Mouse (Mus musculus) neural tube, embryonic 12.5 days (tissue): ENCODE data around the gene Chrna3. TPM values are rescaled to one million over a fixed set of nuclear protein-coding genes. Genes with fewer than 3 reads are reported as not detected.

Experiments used
- ATAC-seq: fragments of 200-750 bp; cut with Nextera tagmentation; 2 replicates; pipeline ENCODE4 v1.8.0; 2017; ENCODE audit warnings: low read depth, mild to moderate bottlenecking, moderate TSS enrichment, moderate library complexity; ENCODE audit not compliant: low FRiP score
- H3K27ac ChIP-seq: fragments of 300-500 bp; sonication (generic); 2 replicates; pipeline ENCODE4 v1.5.1; 2016
- H3K27me3 ChIP-seq: fragments of 300-500 bp; sonication (generic); replicated peaks from 2 replicates; pipeline ENCODE4 v1.6.1; 2016; ENCODE audit warnings: mild to moderate bottlenecking
- H3K36me3 ChIP-seq: fragments of 300-500 bp; sonication (generic); 2 replicates; pipeline ENCODE4 v1.6.1; 2016; ENCODE audit warnings: mild to moderate bottlenecking
- H3K4me1 ChIP-seq: fragments of 300-500 bp; sonication (generic); 2 replicates; pipeline ENCODE4 v1.6.1; 2016
- H3K4me2 ChIP-seq: fragments of 300-500 bp; sonication (generic); replicated peaks from 2 replicates; pipeline ENCODE4 v1.6.1; 2016; ENCODE audit warnings: mild to moderate bottlenecking
- H3K4me3 ChIP-seq: fragments of 300-500 bp; sonication (generic); 2 replicates; pipeline ENCODE4 v1.5.1; 2016
- H3K9ac ChIP-seq: fragments of 300-500 bp; sonication (generic); 2 replicates; pipeline ENCODE4 v1.6.1; 2016; ENCODE audit warnings: mild to moderate bottlenecking
- H3K9me3 ChIP-seq: fragments of 300-500 bp; sonication (generic); 2 replicates; pipeline ENCODE4 v1.6.1; 2016; ENCODE audit warnings: mild to moderate bottlenecking
- WGBS: fragments of 180-500 bp; shearing (Covaris S2); methylation state at CpG from one replicate; pipeline ENCODE4 v1.1.7; 2016; 5-methylcytosine and 5-hydroxymethylcytosine counted together
- polyA plus RNA-seq: library from polyadenylated mRNA; unstranded; fragments of >200 nt; fragmentation: Nextera tagmentation; extraction: Ambion mirVana; gene quantifications from 2 replicates; pipeline ENCODE4 v1.2.1, GENCODE M21; 2016

The Chrna3 gene
- polyA plus RNA-seq, result 29.9 and 30.7 TPM in 2 replicates

DNA sequence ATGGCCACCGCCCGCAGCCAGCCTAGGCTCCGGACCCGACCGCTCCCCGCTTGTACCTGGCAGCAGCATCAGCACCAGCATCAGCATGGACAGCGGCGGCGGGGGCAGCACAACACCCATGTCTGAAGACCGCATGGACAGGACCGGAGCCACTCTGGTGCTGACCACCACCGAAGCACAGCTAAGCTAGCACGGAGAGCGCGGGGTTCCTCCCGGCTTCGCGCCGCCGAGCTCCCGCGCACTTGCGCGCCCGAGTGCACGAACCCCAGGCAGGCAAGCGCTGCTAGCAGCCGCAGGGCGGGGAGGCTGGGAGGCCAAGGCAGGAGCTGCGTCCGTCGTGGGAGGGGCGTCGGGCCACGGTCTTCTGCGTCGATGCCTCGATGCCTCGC, at the start of gene Chrna3:
Gene Chrna3, minus strand, starts transcription at position 288 of the 389 bp plus-strand sequence.
- H3K27me3 ChIP-seq, result peaks cover 29% of the 10 kb centered on the region
- 1% methylated on average over 39 of the region's 39 CpGs for WGBS
- ATAC-seq, result peak; percentile 64

DNA sequence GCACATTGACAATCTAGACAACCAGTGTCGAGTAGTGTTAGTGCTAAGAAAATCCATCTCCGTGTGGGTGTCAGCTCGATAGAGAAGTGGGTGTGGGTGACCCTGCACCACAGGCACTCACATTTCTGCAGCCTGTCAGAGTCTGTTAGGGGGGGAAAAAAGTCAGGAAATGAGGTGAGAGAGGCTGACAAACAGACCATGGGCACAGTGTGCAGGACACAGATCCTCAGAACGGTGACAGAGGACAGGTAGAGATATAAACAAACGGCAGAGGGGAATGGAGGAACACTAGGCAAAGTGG, 41.6 kb upstream of the Chrna3 start:
- no peaks in the 10 kb centered on the region for H3K9me3 ChIP-seq
- 64% methylated on average over 5 of the region's 5 CpGs for WGBS
- H3K4me2 ChIP-seq, result no peak overlapping the region
- ATAC-seq, result no peak
- H3K9ac ChIP-seq, result no peak overlapping the region
- H3K27me3 ChIP-seq, result no peaks in the 10 kb centered on the region
- H3K4me3 ChIP-seq, result no peak overlapping the region
- H3K36me3 ChIP-seq, result no peaks in the 10 kb centered on the region
- 0 out of 2 replicates have a peak overlapping the region, but pooled peaks have one; percentile 10 for H3K27ac ChIP-seq
- H3K4me1 ChIP-seq, result peaks cover 11% of the 10 kb centered on the region

More for the DNA sequence above, at the start of gene Chrna3:
- Histone ChIP-seq H3K4me1 (no peaks in the 10 kb centered on the region; the same call in 1 of the 2 replicates), H3K4me2 (peak within 1 kb of the TSS; percentile 72), H3K9me3 (no peaks in the 10 kb centered on the region), H3K27ac (peak within 1 kb of the TSS; percentile 15; the same call in 1 of the 2 replicates), H3K4me3 (peak within 1 kb of the TSS; percentile 54), H3K9ac (peak within 1 kb of the TSS; percentile 70), H3K36me3 (no peaks in the 10 kb centered on the region)

DNA sequence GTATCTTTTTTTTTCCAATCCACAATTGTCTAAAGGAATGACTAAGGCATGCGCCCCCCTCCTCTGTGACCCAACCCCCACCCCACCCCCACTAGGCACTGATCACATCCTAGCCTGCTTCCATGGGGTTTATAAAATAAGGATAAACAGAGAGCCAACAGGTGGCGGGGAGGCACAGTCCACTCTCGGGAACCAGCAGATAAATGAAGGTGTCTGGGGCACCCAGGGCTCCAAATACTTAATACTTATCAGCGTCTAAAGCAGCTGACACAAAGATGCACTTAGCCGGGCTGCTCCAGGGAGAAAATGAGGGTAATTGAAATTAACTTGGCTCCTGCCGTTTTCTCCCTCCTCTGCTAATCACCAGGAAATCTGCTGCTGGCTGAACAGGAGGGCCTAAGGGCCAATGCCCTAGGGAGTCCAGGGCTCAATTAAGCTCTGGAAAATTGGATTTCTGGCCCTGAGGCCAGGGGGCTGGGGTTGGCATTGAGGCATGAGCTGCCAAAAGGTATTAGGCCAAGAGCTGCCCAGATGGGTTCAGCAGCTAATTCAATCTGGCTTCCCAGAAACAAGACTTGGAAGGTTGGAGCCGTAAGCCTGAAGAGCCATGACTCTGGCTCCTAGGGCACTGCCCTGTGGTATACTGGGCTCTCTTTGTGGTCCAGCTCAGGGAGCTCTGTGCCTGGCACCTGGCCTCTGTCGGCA, 41.0 kb upstream of the Chrna3 start:
- H3K27me3 ChIP-seq, result no peaks in the 10 kb centered on the region
- no peaks in the 10 kb centered on the region for H3K36me3 ChIP-seq
- 0 out of 2 replicates have a peak overlapping the region, but pooled peaks have one; percentile 10 for H3K27ac ChIP-seq
- 30% methylated on average over 8 of the region's 8 CpGs for WGBS
- H3K9ac ChIP-seq, result no peak overlapping the region
- peaks cover 11% of the 10 kb centered on the region for H3K4me1 ChIP-seq
- peak; percentile 74; the same call in 1 of the 2 replicates for ATAC-seq
- H3K4me3 ChIP-seq, result no peak overlapping the region
- H3K4me2 ChIP-seq, result no peak overlapping the region
- H3K9me3 ChIP-seq, result no peaks in the 10 kb centered on the region

DNA sequence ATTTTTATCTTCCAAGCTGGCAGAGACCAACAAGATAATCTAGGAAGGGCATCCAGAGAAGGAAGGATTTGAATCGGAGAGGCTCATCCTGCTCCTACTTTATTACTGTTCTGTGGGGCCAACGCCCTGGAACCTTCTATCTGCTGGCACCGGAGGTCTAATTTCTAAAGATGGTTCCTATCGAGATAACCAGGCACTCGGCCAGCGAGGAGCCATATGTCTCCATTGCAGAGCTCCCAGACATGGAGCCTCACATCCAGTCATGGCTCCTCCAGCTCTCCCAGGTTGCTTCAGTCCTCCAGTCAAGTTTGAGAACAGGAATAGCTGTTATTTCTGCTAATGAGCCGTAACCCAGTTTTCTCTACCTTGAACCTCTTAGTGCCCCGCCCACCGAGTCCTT, 38.9 kb upstream of the Chrna3 start:
- Histone ChIP-seq H3K4me1 (peaks cover 11% of the 10 kb centered on the region), H3K27ac (no peak overlapping the region), H3K36me3 (no peaks in the 10 kb centered on the region), H3K9me3 (no peaks in the 10 kb centered on the region), H3K27me3 (no peaks in the 10 kb centered on the region), H3K4me3 (no peak overlapping the region), H3K9ac (no peak overlapping the region), H3K4me2 (no peak overlapping the region)
- no peak for ATAC-seq
- 91% methylated on average over 9 of the region's 9 CpGs for WGBS

DNA sequence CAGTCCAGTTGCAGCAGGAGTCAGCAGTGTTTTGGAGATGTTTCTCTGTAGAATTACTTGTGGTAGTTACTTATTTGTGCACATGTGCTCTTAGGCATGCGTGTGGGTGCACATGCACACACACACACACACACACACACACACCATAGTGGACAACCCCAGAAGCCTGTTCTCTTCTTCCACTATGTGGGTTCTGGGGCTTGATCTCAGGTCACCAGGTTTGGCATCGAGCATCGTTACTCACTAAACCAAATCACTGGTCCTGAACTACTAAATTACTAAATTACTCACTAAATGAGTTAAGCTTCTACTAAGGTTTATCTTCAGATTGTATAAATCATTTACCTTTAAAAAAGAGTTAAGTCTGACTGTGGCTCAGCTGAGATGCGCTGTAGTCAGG, 31.7 kb upstream of the Chrna3 start:
- no peak overlapping the region for H3K4me2 ChIP-seq
- ATAC-seq, result no peak
- H3K9me3 ChIP-seq, result no peaks in the 10 kb centered on the region
- no peak overlapping the region for H3K4me3 ChIP-seq
- 92% methylated on average over 4 of the region's 4 CpGs for WGBS
- H3K36me3 ChIP-seq, result no peaks in the 10 kb centered on the region
- no peaks in the 10 kb centered on the region for H3K27me3 ChIP-seq
- H3K9ac ChIP-seq, result no peak overlapping the region
- H3K27ac ChIP-seq, result no peak overlapping the region
- H3K4me1 ChIP-seq, result no peaks in the 10 kb centered on the region

DNA sequence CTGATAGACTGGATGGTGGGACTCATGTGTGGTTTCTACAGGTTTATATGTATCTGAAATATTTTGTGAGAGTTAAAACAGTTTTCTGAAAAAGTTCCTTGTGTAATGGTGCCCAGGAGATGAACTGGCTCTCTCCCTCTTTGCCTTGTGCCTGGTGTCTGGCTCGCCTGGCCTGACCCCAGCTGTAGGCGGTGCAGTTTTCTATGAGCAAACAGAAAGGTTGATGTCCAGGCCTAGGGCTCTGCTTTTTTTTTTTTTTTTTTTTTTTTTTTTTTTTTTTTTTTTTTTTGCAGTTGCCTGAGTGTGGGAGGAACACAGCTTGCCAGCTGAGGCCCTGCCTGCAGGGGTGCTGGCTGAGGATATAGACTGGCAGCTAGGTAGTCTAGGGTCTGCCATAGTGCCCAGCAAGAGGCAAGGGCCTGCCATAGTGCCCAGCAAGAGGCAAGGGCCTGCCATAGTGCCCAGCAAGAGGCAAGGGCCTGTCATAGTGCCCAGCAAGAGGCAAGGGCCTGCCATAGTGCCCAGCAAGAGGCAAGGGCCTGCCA, 29.1 kb upstream of the Chrna3 start:
- Histone ChIP-seq H3K4me1 (no peaks in the 10 kb centered on the region), H3K9me3 (no peaks in the 10 kb centered on the region), H3K9ac (no peak overlapping the region), H3K4me3 (no peak overlapping the region), H3K4me2 (no peak overlapping the region), H3K36me3 (no peaks in the 10 kb centered on the region), H3K27ac (no peak overlapping the region), H3K27me3 (no peaks in the 10 kb centered on the region)
- 72% methylated on average over 2 of the region's 2 CpGs for WGBS
- no peak for ATAC-seq

DNA sequence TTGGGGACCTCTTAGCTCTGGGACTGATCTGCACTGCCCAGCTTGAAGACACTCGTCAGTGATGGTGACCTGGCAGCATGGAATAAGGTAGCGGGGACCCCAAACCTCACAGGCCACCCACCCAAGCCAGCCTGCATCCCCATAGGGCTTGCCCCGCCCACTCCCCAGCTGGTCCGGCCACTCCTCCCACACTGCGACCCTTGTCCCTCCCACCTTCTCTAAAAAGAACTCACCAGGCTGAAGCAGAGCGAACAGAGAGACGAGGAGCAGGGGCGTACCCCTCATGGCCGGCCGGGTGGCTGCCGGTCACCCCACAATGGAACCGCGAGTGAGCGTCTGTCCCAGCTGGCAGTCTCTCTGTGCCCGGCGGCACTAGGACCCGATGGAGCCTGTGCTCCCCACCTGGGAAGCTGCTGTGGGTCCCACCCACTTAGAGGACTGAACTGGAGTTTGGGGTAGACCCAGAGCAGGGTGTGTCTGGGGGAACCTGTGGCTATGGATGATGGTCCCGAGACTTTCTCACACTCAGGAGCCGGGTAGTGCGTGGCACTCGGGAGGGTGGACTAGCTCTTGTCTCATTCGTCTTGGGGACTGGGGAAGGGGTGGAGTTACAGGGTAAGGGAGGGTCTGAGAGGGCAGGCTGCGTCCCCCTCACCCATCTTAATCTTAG, 22.0 kb upstream of the Chrna3 start, which contains the start of gene Chrnb4:
Gene Chrnb4, minus strand, starts transcription at position 569 of the 670 bp plus-strand sequence.
- Histone ChIP-seq H3K36me3 (no peaks in the 10 kb centered on the region), H3K9me3 (no peaks in the 10 kb centered on the region), H3K4me3 (peak within 1 kb of the TSS; percentile 39), H3K9ac (peak within 1 kb of the TSS; percentile 48; the same call in 1 of the 2 replicates), H3K27me3 (no peaks in the 10 kb centered on the region), H3K4me1 (peaks cover 23% of the 10 kb centered on the region), H3K27ac (no peak within 1 kb of the TSS), H3K4me2 (peak within 1 kb of the TSS; percentile 68)
- WGBS, result under 1% methylated on average over 23 of the region's 23 CpGs
- ATAC-seq, result peak; percentile 51

DNA sequence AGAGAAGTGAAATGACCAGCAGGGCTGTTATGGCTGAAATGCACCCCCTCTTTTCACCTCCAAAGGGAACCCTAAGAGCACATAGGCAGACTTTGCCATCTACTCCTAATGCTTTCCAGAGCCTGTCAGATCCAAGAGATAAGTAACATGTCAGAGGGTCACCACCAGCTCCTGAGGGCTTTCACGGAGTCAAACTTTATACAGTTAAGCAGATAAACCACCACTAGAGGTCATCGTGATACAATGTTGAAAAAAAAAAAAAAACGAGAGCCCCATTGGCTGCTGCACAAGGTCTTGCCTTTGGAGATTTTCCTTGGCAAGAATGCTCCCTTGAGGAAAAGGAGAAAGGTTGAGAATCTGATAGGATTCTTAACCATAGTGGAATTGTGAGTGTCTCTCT, 20.4 kb upstream of the Chrna3 start:
- H3K9ac ChIP-seq, result no peak overlapping the region
- H3K4me2 ChIP-seq, result no peak overlapping the region
- no peak overlapping the region for H3K27ac ChIP-seq
- H3K27me3 ChIP-seq, result no peaks in the 10 kb centered on the region
- no peak for ATAC-seq
- no peaks in the 10 kb centered on the region for H3K36me3 ChIP-seq
- peaks cover 23% of the 10 kb centered on the region for H3K4me1 ChIP-seq
- no peaks in the 10 kb centered on the region for H3K9me3 ChIP-seq
- no peak overlapping the region for H3K4me3 ChIP-seq
- under 1% methylated on average over 3 of the region's 3 CpGs for WGBS

DNA sequence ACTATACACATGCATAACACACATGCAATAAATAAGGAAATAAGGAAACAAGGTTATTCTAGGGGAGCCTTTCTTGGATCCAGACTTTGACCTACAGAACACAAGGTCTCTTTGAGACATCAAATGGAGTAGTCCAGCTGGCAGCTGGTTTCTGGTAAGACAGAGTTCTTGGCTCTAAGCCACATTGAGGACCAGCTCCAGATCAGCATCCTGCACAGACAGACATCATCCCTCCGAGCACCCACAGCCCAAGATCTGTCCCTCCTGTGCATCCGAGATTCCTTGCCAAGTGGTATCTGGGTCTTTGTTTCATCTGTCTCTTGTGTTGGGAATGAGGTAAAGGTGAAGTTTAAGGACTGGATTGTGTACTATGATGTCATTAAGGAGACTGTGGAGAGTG, 18.6 kb upstream of the Chrna3 start:
- ATAC-seq, result no peak
- no peak overlapping the region for H3K27ac ChIP-seq
- no peak overlapping the region for H3K9ac ChIP-seq
- H3K27me3 ChIP-seq, result no peaks in the 10 kb centered on the region
- H3K4me3 ChIP-seq, result no peak overlapping the region
- H3K9me3 ChIP-seq, result no peaks in the 10 kb centered on the region
- WGBS, result 83% methylated on average over 2 of the region's 2 CpGs
- H3K4me1 ChIP-seq, result peaks cover 23% of the 10 kb centered on the region
- no peaks in the 10 kb centered on the region for H3K36me3 ChIP-seq
- no peak overlapping the region for H3K4me2 ChIP-seq

DNA sequence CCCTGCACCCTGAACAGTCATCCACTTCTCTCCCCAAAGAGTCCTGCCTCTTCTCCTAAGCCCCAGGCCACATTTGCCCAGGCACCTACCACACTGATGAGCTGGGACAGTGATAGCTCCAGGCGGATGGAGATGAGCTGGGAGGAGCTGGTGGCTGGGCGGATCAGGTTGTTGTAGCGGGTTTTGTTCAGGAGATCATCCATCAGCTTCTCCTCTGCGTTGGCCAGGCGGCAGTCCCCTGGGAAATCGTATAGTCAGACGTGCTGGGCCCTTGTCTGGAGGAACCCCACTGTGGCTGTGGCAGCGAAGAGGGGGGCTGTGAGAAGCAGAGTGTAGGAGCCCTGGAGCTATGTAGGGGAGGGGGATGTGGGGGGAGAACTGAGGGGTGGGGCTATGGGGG, 17.3 kb upstream of the Chrna3 start:
- peak; percentile 54 for ATAC-seq
- no peak overlapping the region for H3K27ac ChIP-seq
- peaks cover 19% of the 10 kb centered on the region for H3K4me1 ChIP-seq
- 7% methylated on average over 8 of the region's 8 CpGs for WGBS
- H3K4me3 ChIP-seq, result no peak overlapping the region
- no peaks in the 10 kb centered on the region for H3K36me3 ChIP-seq
- no peaks in the 10 kb centered on the region for H3K9me3 ChIP-seq
- H3K27me3 ChIP-seq, result no peaks in the 10 kb centered on the region
- peak overlapping the region; percentile 41 for H3K4me2 ChIP-seq
- H3K9ac ChIP-seq, result no peak overlapping the region

DNA sequence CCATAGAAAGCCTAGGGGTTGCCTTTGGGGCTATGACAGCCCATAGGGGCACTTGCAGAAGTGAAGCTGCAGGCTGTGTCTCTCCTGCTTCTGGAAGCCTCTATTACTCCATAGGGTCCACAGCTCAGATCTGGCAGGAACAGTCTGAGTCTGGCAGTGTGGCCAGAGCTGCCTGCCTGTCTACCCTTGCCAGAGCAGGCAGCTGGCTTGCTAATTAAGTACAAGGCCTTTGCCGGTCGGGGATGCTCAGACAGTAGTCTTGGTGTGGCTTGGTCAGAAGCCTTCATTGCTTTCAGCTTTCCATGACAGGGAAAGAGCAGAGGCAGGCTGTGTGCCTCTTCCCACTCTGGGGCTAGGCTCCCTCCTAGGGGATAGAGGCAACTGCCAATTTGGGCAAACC, 15.0 kb upstream of the Chrna3 start:
- no peaks in the 10 kb centered on the region for H3K9me3 ChIP-seq
- no peak overlapping the region for H3K27ac ChIP-seq
- no peak for ATAC-seq
- H3K27me3 ChIP-seq, result no peaks in the 10 kb centered on the region
- H3K4me2 ChIP-seq, result no peak overlapping the region
- H3K4me3 ChIP-seq, result no peak overlapping the region
- 59% methylated on average over 2 of the region's 2 CpGs for WGBS
- no peak overlapping the region for H3K9ac ChIP-seq
- peaks cover 4% of the 10 kb centered on the region; the same call in 1 of the 2 replicates for H3K4me1 ChIP-seq
- no peaks in the 10 kb centered on the region for H3K36me3 ChIP-seq

DNA sequence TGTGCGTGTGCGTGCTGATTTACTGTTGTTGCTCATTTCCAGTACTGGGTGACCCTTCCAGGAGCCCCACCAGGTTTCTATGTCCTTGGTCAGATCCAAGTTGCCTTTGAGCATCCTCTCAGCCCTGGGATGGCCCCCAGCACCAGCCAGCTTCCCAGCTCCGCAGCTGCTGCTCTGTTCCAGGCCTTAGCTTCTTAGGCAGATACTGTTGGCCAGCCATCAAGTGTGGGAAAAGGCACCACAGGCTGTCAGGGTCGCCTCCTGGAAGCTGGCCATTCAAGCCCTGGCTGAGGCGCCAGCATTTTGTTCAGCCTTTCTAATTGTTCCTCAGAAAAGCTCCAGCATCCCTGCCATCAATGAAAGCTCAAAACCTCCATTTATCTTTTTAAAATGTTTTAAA, 13.6 kb upstream of the Chrna3 start:
- Histone ChIP-seq H3K4me1 (peaks cover 4% of the 10 kb centered on the region; the same call in 1 of the 2 replicates), H3K9ac (no peak overlapping the region), H3K4me2 (no peak overlapping the region), H3K27me3 (no peaks in the 10 kb centered on the region), H3K4me3 (no peak overlapping the region), H3K27ac (no peak overlapping the region), H3K9me3 (no peaks in the 10 kb centered on the region), H3K36me3 (no peaks in the 10 kb centered on the region)
- 66% methylated on average over 5 of the region's 5 CpGs for WGBS
- no peak for ATAC-seq
